Mouse (Mus musculus) lung, embryonic 16.5 days (tissue): ENCODE measurements around the gene Nde1. TPM values are rescaled to one million over a fixed set of nuclear protein-coding genes. Genes with fewer than 3 reads are reported as not detected.

Source experiments
- ATAC-seq: fragments of 200-750 bp; cut with Nextera tagmentation; 2 replicates; pipeline ENCODE4 v1.8.0; 2017; ENCODE audit warnings: low read depth, mild to moderate bottlenecking, moderate library complexity
- H3K27ac ChIP-seq: fragments of 300-500 bp; sonication (generic); 2 replicates; pipeline ENCODE4 v1.5.1; 2014; ENCODE audit warnings: mild to moderate bottlenecking, control low read depth, low read length
- H3K27me3 ChIP-seq: fragments of 300-500 bp; sonication (generic); 2 replicates; pipeline ENCODE4 v1.6.1; 2014; ENCODE audit warnings: low read depth, low read length, mixed read lengths; ENCODE audit not compliant: control insufficient read depth, insufficient read depth
- H3K36me3 ChIP-seq: fragments of 300-500 bp; sonication (generic); 2 replicates; pipeline ENCODE4 v1.6.1; 2014; ENCODE audit warnings: low read length; ENCODE audit not compliant: control insufficient read depth, insufficient read depth
- H3K4me1 ChIP-seq: fragments of 300-500 bp; sonication (generic); replicated peaks from 2 replicates; pipeline ENCODE4 v1.6.1; 2014; ENCODE audit warnings: low read length, mixed read lengths; ENCODE audit not compliant: control insufficient read depth, insufficient read depth
- H3K4me2 ChIP-seq: fragments of 300-500 bp; sonication (generic); 2 replicates; pipeline ENCODE4 v1.6.1; 2014; ENCODE audit warnings: low read depth, low read length, control low read depth
- H3K4me3 ChIP-seq: fragments of 300-500 bp; sonication (generic); 2 replicates; pipeline ENCODE4 v1.5.1; 2014; ENCODE audit warnings: mild to moderate bottlenecking, low read length, control low read depth
- H3K9ac ChIP-seq: fragments of 300-500 bp; sonication (generic); 2 replicates; pipeline ENCODE4 v1.6.1; 2014; ENCODE audit warnings: low read length, control low read depth
- H3K9me3 ChIP-seq: fragments of 300-500 bp; sonication (generic); 2 replicates; pipeline ENCODE4 v1.6.1; 2016; ENCODE audit warnings: low read length; ENCODE audit not compliant: control insufficient read depth
- WGBS: fragments of 180-500 bp; shearing (Covaris S2); extraction: QIAGEN DNeasy Blood & Tissue Kit; methylation state at CpG from one replicate; pipeline ENCODE4 v1.1.7; 2014; 5-methylcytosine and 5-hydroxymethylcytosine counted together
- polyA plus RNA-seq: library from polyadenylated mRNA; unstranded; fragments of >200 nt; fragmentation: Nextera tagmentation; extraction: Ambion mirVana; gene quantifications from 2 replicates; pipeline ENCODE4 v1.2.1, GENCODE M21; 2015

The Nde1 gene
- 126 and 133 TPM in 2 replicates for polyA plus RNA-seq

DNA sequence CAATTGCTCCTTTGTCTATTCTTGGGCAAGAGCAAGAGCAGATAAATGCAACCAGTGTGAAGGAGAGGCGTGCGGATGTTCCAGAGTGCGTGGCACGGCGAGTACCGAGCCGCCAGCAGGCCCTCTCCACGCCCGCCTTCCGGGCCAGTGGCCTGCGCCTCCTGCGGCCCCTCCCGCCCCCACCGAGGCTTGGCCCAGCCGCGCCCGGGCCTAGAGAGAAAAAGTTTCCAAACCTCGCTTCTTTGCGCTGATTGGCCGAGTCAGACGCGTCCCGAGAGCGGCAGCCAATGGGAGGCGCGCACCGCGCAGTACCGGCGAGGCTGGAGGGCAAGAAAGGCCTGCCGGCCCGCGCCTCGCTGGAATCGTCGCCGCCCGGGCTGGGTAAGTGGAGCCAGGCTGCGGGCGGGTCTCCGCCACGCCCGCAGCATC is at the start of gene Nde1, which contains the start of gene Marf1:
Gene Nde1, plus strand, starts transcription at position 288 of the 429 bp plus-strand sequence.
Gene Marf1, minus strand, starts transcription at position 364 of the 429 bp plus-strand sequence.
- no peaks in the 10 kb centered on the region for H3K36me3 ChIP-seq
- H3K9me3 ChIP-seq, result no peaks in the 10 kb centered on the region
- H3K27me3 ChIP-seq, result no peaks in the 10 kb centered on the region
- peaks cover 22% of the 10 kb centered on the region for H3K4me1 ChIP-seq
- ATAC-seq, result peak; percentile 89
- H3K4me2 ChIP-seq, result peak within 1 kb of the TSS; percentile 66
- peak within 1 kb of the TSS; percentile 76 for H3K9ac ChIP-seq
- H3K4me3 ChIP-seq, result peak within 1 kb of the TSS; percentile 60
- WGBS, result 0% methylated on average over 42 of the region's 43 CpGs
- H3K27ac ChIP-seq, result peak within 1 kb of the TSS; percentile 98

DNA sequence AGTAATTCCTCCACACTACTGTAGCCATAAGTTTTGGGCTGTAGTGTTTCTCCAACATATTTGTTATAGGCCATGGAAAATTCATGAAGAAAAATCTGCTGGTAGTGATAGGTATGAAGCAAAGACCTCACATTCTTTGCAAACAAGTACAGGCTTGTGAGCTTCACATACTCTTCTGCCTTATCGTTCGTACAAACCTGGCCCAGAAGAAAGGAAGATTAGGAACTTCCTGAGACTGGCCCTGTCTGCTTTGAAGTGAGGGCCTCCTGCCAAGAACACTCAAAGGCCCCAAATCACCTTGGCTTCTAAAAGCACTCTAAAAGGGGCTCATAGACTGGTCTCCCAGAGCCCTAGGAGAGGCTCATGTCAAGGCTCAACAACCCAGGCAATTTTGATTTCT is 45.8 kb upstream of the Nde1 start:
- Histone ChIP-seq H3K9me3 (no peaks in the 10 kb centered on the region), H3K9ac (no peak overlapping the region), H3K4me2 (no peak overlapping the region), H3K27ac (no peak overlapping the region; the same call in 1 of the 2 replicates), H3K27me3 (no peaks in the 10 kb centered on the region), H3K4me1 (no peaks in the 10 kb centered on the region), H3K4me3 (no peak overlapping the region), H3K36me3 (peaks cover 54% of the 10 kb centered on the region)
- no peak for ATAC-seq
- 52% methylated on average over 2 of the region's 2 CpGs for WGBS

DNA sequence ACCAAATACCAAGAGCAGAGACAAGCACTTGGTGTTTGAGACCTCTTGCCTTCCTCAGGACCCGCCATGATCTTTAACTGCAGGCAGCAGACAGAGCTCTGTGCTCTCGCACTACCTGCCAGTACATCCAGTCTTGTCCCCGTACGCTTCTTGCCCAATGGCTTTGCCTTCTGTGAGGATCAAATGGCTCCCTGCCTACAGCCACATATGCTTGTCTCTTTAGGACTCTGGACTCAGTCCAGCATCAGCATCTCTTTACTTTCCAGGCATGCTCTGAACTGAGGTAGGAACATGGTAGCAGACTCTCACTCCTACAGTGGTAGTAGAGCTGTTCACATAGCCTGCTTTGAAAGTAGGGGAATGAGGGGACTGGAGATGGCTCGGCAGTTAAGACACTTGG is 42.1 kb upstream of the Nde1 start:
- H3K27me3 ChIP-seq, result no peaks in the 10 kb centered on the region
- 94% methylated on average over 5 of the region's 5 CpGs for WGBS
- no peak overlapping the region for H3K27ac ChIP-seq
- ATAC-seq, result no peak
- H3K9me3 ChIP-seq, result no peaks in the 10 kb centered on the region
- peaks cover 57% of the 10 kb centered on the region for H3K36me3 ChIP-seq
- H3K4me3 ChIP-seq, result no peak overlapping the region
- no peak overlapping the region for H3K4me2 ChIP-seq
- no peak overlapping the region for H3K9ac ChIP-seq
- no peaks in the 10 kb centered on the region for H3K4me1 ChIP-seq

DNA sequence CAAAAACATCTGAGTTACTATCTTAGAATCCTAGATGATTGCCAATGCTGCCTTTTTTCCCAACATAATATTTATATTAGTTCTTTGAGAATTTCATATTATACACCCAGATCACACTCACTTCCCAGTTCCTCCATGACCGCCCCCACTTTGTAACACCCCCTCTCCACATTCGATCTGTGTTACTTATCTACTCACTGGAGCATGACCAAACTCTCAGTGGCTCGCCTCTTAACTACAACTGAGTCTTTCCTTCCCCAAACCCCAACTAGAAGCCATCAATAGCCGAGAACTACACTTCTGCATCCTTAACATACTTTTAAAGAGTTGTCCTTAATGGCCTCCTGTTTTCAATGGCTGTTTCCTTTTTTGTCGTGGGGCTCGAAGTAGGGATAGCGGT is 41.5 kb upstream of the Nde1 start:
- Histone ChIP-seq H3K36me3 (peaks cover 58% of the 10 kb centered on the region), H3K9me3 (no peaks in the 10 kb centered on the region), H3K4me1 (no peaks in the 10 kb centered on the region), H3K4me3 (no peak overlapping the region), H3K4me2 (no peak overlapping the region), H3K9ac (no peak overlapping the region), H3K27ac (no peak overlapping the region), H3K27me3 (no peaks in the 10 kb centered on the region)
- 93% methylated on average over 7 of the region's 7 CpGs for WGBS
- no peak for ATAC-seq

DNA sequence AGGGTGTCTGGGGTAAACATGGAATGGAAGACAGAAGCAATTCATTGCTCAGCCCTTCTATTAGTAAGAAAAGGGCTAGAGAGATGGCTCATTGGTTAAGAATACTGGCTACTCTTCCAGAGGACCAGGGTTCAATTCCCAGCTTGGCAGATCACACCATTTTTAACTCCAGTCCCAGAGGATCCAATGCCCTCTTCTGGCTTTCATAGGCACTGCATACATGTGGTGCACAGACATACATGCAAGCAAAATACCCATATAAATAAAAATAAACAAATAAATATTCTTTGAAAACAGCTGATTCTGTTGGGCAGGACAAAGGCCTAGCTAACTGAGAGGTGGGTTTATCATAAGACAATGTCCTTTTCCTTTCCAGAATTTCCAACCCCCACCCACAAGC is 40.5 kb upstream of the Nde1 start:
- H3K4me1 ChIP-seq, result no peaks in the 10 kb centered on the region
- H3K27ac ChIP-seq, result no peak overlapping the region
- no peak overlapping the region for H3K4me2 ChIP-seq
- H3K9ac ChIP-seq, result no peak overlapping the region
- H3K27me3 ChIP-seq, result no peaks in the 10 kb centered on the region
- H3K9me3 ChIP-seq, result no peaks in the 10 kb centered on the region
- no peak overlapping the region for H3K4me3 ChIP-seq
- no peak for ATAC-seq
- H3K36me3 ChIP-seq, result peaks cover 53% of the 10 kb centered on the region

DNA sequence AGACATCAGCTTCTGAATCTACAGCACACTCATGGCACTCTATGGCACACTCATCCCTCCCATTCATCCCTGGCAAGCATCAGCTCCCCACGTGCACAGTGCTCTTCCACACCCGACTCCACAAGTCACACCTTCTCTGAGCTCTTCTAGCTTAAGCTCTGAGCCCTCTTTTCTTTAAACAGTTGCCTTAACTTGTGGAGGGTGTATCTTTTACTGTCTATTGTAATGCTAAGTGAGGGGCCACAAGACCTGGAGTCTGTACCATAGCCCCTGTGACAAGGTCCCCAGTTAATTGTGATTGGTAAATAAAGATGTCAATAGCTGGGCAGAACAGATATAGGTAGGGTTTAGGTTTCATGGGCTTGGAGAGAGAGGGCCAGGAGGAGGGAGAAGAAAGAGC is 39.2 kb upstream of the Nde1 start:
- Histone ChIP-seq H3K9ac (no peak overlapping the region), H3K27me3 (no peaks in the 10 kb centered on the region), H3K4me3 (no peak overlapping the region), H3K9me3 (no peaks in the 10 kb centered on the region), H3K36me3 (peaks cover 57% of the 10 kb centered on the region), H3K27ac (no peak overlapping the region), H3K4me1 (no peaks in the 10 kb centered on the region), H3K4me2 (no peak overlapping the region)
- 88% methylated on average over 2 of the region's 2 CpGs for WGBS
- ATAC-seq, result no peak

DNA sequence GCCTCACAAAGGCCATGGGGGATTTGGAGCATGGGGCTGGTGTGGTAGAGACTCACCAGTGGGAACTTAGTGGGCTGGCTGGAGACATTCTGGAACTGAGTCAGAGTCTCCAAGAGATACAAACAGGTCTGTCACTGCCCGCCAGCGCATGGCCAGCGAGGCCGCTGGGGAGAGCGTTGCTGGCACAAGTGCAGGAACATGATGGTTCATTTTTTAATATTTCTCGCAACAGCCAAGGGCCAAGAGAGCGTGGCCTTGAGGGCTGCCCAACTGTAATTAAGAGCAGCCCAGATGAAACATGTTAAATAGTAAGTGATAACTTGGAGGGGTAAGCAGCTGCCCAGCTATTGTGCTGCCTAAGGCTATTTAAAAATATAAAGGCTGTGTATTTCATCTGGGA is 38.4 kb upstream of the Nde1 start:
- Histone ChIP-seq H3K36me3 (peaks cover 58% of the 10 kb centered on the region), H3K4me2 (no peak overlapping the region), H3K27me3 (no peaks in the 10 kb centered on the region), H3K27ac (no peak overlapping the region), H3K9me3 (no peaks in the 10 kb centered on the region), H3K4me3 (no peak overlapping the region), H3K9ac (no peak overlapping the region), H3K4me1 (no peaks in the 10 kb centered on the region)
- peak; percentile 31; the same call in 1 of the 2 replicates for ATAC-seq
- WGBS, result 90% methylated on average over 7 of the region's 7 CpGs

DNA sequence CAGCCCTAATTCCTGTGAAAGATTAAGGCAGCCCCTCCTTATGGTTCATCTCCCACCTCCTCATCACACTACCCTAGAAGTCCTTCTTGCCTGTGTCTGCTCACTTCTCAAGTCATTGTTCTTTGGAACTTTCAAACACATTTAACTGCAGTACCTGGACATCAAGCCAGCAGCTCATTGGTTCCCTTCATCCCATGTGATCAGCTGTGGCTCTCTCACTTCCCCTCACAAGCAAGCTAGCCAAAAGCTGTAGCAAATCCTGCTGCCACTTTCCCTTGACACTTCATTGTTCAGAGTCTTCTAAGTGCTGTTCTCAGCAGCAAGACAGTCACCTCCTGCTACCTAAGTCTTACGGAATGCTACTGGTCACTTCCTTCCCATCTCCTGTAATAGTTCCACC is 37.8 kb upstream of the Nde1 start:
- H3K36me3 ChIP-seq, result peaks cover 59% of the 10 kb centered on the region
- no peaks in the 10 kb centered on the region for H3K27me3 ChIP-seq
- WGBS, result 79% methylated on average over 1 of the region's 1 CpGs
- no peak overlapping the region for H3K4me3 ChIP-seq
- no peaks in the 10 kb centered on the region for H3K4me1 ChIP-seq
- ATAC-seq, result no peak
- H3K27ac ChIP-seq, result no peak overlapping the region
- H3K9me3 ChIP-seq, result no peaks in the 10 kb centered on the region
- no peak overlapping the region for H3K9ac ChIP-seq
- H3K4me2 ChIP-seq, result no peak overlapping the region

DNA sequence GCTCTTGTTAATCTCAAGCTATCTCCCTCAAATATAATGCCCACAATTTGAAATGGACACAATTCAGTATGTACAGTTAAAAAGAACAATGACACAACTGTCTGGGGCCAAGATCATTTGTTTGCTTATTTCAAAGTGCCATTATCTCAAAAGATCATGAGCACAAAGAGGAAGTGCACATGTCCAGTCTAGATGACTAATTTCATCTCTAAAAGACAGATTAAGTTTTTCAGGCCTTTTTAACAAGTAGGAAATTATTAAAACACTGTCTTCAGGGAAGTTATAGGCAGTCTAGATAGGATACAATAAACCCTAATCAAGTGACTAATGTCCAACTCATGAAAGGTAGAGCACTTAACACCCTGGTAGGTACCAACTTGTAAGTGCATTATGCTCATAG is 34.1 kb upstream of the Nde1 start:
- H3K4me1 ChIP-seq, result no peaks in the 10 kb centered on the region
- H3K9ac ChIP-seq, result no peak overlapping the region
- no peaks in the 10 kb centered on the region for H3K27me3 ChIP-seq
- no peak overlapping the region for H3K27ac ChIP-seq
- peaks cover 45% of the 10 kb centered on the region for H3K36me3 ChIP-seq
- H3K4me2 ChIP-seq, result no peak overlapping the region
- no peaks in the 10 kb centered on the region for H3K9me3 ChIP-seq
- ATAC-seq, result no peak
- no peak overlapping the region for H3K4me3 ChIP-seq

DNA sequence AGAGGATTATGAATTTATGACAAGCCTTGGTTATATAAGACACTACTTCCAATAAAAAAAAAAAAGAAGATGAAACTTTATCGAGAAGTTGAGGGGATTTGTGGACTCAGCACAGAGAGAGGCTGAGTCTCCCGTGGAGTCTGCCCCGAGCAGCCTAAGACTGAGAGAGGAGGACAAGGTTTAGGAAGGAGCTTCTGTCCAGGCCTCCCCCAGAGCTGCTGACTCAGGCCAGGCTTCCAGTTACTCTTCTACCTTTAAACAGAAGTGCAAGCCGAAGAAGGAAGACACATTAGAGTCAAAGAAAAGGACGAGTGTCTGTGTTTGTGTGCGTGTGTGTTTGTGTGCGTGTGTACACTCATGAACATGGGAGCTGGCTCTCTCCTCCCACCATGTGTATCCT is 32.3 kb upstream of the Nde1 start:
- ATAC-seq, result no peak
- Histone ChIP-seq H3K36me3 (peaks cover 36% of the 10 kb centered on the region), H3K9ac (no peak overlapping the region), H3K27me3 (no peaks in the 10 kb centered on the region), H3K4me3 (no peak overlapping the region), H3K27ac (no peak overlapping the region), H3K9me3 (no peaks in the 10 kb centered on the region), H3K4me1 (no peaks in the 10 kb centered on the region), H3K4me2 (no peak overlapping the region)
- WGBS, result 91% methylated on average over 7 of the region's 7 CpGs
